Mouse (Mus musculus): ENCODE results near the gene Slc7a7. TPM values are rescaled to one million over a fixed set of nuclear protein-coding genes. Genes with fewer than 3 reads are reported as not detected.
"Not testable (repeated sequence)": the region's sequence is repeated elsewhere in the genome, so short reads cannot be mapped to it uniquely, and the experiment has no call there.

Slc7a7 gene
- polyA plus RNA-seq, 1 experiment from 2014 or later: 8.4 TPM

DNA sequence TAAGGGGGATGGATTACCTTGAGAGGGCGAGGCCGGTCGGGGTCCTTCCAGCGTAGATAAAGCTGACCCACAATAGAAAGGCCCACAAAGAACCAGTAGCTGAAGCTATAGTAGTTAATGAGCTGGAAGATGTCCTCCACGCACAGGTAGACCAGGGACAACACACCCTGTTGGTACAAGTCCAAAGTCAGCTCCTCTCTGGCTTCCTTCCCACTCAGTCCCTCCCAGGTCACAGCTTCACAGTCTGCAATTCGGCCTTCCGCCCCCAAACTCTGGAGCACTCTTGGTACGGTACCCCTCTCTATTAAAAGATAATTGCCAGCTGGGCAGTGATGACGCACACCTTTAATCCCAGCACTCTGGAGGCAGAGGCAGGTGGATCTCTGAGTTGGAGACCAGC lies 44.7 kb downstream of the Slc7a7 start:
- no peak overlapping the region for H3K27ac ChIP-seq
- WGBS: 91% methylated on average over 9 of the region's 9 CpGs
- H3K4me1 ChIP-seq: no peaks in the 10 kb centered on the region
- H3K4me3 ChIP-seq: no peak overlapping the region
- H3K36me3 ChIP-seq: peaks cover 46% of the 10 kb centered on the region
- no peaks in the 10 kb centered on the region for H3K27me3 ChIP-seq (ENCODE audit: insufficient read depth, poor library complexity, severe bottlenecking)
- DNase-seq (ENCODE audit: low spot score): no peak
- no peaks in the 10 kb centered on the region for H3K9me3 ChIP-seq

DNA sequence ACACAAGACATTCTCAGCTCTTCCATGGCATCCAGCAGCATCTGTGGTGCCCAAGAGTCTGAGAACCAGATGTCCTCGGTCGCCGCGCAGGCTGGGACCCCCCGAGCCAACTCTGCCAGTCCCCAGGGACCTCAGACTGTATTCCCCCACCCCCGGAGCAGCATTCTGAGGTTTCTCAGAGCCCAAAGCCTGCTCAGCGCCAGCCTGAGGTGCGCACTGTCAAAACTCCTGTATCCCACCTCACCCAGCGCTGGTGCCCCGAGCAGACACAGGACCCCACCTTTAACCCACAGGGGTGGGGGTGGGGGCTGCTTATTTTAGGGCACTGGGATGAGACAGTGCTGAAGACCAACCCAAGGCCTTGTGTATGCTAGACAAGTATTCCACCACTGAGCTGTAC lies 46.1 kb downstream of the Slc7a7 start:
- H3K27ac ChIP-seq: no peak overlapping the region
- H3K9me3 ChIP-seq: no peaks in the 10 kb centered on the region
- H3K36me3 ChIP-seq: peaks cover 61% of the 10 kb centered on the region
- no peak overlapping the region for H3K4me3 ChIP-seq
- no peaks in the 10 kb centered on the region for H3K27me3 ChIP-seq (ENCODE audit: insufficient read depth, poor library complexity, severe bottlenecking)
- WGBS: 94% methylated on average over 10 of the region's 10 CpGs
- no peak for DNase-seq (ENCODE audit: low spot score)
- no peaks in the 10 kb centered on the region for H3K4me1 ChIP-seq

DNA sequence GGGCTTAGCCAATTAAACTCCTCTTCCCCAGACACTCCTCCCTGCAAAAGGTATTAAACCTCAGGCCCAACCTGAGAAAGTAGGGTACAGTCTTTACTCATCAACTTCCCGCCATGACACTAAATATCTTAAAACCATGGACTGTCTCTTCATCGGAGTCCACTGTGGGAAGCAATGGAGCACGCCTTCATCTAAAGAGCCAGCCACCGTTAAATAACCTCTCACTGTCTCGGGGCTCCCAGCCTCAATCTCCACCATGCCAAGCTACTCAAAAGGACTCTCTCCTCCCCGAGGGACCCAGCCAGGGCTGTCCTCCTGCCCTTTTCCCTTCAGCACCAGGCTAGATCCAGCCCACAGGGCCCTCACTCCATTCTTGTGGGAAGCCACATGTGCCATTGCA lies 47.0 kb downstream of the Slc7a7 start:
- no peaks in the 10 kb centered on the region for H3K9me3 ChIP-seq
- H3K36me3 ChIP-seq: peaks cover 67% of the 10 kb centered on the region
- 95% methylated on average over 6 of the region's 6 CpGs for WGBS

DNA sequence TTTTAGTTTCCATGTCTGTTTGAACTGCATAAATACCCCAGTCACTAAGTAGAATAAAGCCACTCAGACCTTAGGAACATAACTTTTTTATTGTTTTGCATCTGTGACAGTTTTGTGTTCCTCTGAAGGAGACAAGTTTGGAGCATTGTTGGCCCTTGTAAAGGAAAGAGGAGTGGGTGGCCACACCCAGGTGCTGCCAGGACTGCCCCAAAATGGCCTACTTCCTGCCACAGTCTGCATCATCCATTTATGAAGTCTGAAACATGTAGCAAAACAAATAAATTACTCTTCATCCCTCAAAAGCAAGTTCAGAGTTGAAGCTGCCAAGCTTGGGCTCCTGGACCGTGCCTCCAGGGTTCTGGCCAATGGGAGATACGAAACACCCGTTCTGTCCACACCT lies 48.2 kb downstream of the Slc7a7 start:
- Histone ChIP-seq H3K36me3 (peaks cover 76% of the 10 kb centered on the region), H3K9me3 (no peaks in the 10 kb centered on the region), H3K4me1 (no peaks in the 10 kb centered on the region), H3K27ac (no peak overlapping the region), H3K4me3 (no peak overlapping the region), H3K27me3 (ENCODE audit: insufficient read depth, poor library complexity, severe bottlenecking) (no peaks in the 10 kb centered on the region)
- DNase-seq (ENCODE audit: low spot score): peak; percentile 63
- 93% methylated on average over 3 of the region's 3 CpGs for WGBS

More for the DNA sequence above, 47.0 kb downstream of the Slc7a7 start:
- Histone ChIP-seq H3K27ac (no peak overlapping the region), H3K4me1 (no peaks in the 10 kb centered on the region), H3K4me3 (no peak overlapping the region), H3K27me3 (ENCODE audit: insufficient read depth, poor library complexity, severe bottlenecking) (no peaks in the 10 kb centered on the region)
- no peak for DNase-seq (ENCODE audit: low spot score)

DNA sequence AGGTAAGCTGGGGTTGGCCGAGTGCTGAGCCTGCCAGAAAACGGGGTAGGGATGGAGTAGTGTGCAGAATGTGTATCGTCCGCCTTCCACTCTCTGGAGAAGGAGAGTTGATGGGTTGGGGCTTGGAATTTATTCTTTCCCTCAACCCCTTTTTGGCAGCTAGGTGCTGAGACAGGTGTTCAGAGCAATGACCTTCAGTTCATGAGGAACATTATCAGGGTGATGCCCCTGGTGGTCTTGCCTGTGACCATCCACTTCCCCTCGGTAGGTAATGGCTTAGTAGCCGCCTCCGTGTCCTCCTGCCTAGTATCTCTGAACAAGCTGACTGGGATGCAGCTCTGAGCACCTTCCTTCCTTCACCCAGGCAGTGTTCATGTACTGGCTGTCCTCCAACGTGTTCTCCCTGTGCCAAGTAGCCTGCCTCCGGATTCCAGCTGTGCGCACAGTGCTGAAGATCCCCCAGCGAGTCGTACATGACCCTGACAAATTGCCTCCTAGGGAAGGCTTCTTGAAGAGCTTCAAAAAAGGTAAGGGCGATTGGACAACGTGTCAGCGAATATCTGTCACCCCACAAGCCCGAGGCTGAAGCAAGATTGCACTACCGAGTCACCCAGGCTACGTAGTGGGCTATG lies 50.0 kb downstream of the Slc7a7 start:
- WGBS: 90% methylated on average over 18 of the region's 18 CpGs
- H3K4me3 ChIP-seq: no peak overlapping the region
- no peaks in the 10 kb centered on the region for H3K9me3 ChIP-seq
- peaks cover 86% of the 10 kb centered on the region for H3K36me3 ChIP-seq
- DNase-seq (ENCODE audit: low spot score): peak; percentile 54
- H3K27ac ChIP-seq: no peak overlapping the region
- H3K27me3 ChIP-seq (ENCODE audit: insufficient read depth, poor library complexity, severe bottlenecking): no peaks in the 10 kb centered on the region
- no peaks in the 10 kb centered on the region for H3K4me1 ChIP-seq

DNA sequence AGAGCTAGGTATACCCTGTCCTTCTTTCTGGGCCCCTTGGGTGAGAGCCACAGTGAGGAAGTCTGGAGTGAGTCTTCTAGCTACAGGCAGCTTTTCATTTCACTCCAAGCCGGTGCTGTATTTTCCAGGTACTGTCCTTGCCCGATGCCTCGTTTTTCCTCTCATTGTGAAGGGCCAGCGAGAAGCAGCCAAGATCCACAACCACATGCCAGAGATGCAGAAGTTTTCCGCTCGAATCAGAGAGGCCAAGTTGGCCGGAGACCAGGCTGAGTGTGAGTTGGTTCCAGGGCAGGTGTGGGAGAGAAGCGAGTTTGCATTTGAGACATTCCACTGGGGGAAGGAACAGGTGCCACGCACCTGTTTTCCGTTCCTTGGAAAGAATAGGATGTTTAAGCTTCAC lies 51.0 kb downstream of the Slc7a7 start:
- H3K27ac ChIP-seq: no peak overlapping the region
- WGBS: 94% methylated on average over 10 of the region's 10 CpGs
- no peaks in the 10 kb centered on the region for H3K9me3 ChIP-seq
- no peaks in the 10 kb centered on the region for H3K4me1 ChIP-seq
- no peaks in the 10 kb centered on the region for H3K27me3 ChIP-seq (ENCODE audit: insufficient read depth, poor library complexity, severe bottlenecking)
- peaks cover 80% of the 10 kb centered on the region for H3K36me3 ChIP-seq
- H3K4me3 ChIP-seq: no peak overlapping the region
- peak; percentile 66 for DNase-seq (ENCODE audit: low spot score)

DNA sequence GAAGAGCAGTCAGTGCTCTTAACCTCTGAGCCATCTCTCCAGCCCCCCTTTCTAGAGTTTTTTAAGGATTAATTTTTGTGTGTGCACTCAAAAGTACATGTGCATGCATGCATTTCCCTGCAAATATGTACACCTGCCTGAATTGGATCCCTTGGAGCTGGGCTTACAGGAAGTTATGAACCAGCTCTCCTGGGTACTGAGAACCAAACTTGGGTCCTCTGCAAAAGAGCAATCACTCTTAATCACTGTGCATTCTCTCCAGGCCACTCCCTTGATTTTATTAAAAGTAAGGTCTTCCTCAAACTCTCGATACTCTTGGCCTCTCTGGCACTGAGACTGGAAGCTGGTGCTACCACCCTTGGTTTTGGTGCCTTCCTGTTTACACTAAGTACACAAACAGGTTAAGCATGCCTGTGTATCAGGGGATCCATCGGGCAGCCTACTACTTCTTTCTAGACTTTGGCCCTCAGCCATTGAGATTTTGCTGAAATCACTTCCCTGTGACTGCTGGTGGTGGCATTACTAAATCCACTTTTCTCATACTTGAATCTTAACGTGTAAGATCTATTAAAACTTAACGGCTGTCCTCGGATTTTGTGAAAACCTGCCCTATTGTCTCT lies 52.4 kb downstream of the Slc7a7 start:
- 90% methylated on average over 5 of the region's 5 CpGs for WGBS
- peaks cover 68% of the 10 kb centered on the region for H3K36me3 ChIP-seq
- no peak for DNase-seq (ENCODE audit: low spot score)

DNA sequence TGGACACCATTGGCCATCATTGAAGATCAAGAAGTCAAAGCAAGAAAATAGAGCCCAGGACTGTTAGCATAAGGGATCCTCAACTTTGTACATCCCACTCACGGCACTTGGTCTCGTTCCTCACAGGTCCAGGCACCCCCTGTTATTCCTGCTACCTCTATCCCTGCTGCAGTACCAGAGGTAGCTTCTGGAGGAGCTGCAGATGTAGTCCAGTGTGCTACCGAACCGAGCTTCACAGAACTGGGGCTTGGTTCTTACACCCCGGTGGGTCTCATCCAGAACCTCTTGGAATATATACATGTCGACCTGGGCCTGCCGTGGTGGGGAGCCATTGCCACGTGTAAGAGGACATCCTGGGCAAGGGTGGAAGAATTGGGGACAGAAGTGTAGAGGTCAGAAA lies 54.4 kb downstream of the Slc7a7 start:
- Histone ChIP-seq H3K36me3 (peaks cover 48% of the 10 kb centered on the region), H3K4me3 (no peak overlapping the region), H3K4me1 (no peaks in the 10 kb centered on the region), H3K27me3 (ENCODE audit: insufficient read depth, poor library complexity, severe bottlenecking) (no peaks in the 10 kb centered on the region), H3K9me3 (no peaks in the 10 kb centered on the region), H3K27ac (no peak overlapping the region)
- no peak for DNase-seq (ENCODE audit: low spot score)
- whole genome bisulfite sequencing: 94% methylated on average over 8 of the region's 8 CpGs

More for the DNA sequence above, 52.4 kb downstream of the Slc7a7 start:
- no peaks in the 10 kb centered on the region for H3K4me1 ChIP-seq
- no peak overlapping the region for H3K27ac ChIP-seq
- no peaks in the 10 kb centered on the region for H3K27me3 ChIP-seq (ENCODE audit: insufficient read depth, poor library complexity, severe bottlenecking)
- H3K9me3 ChIP-seq: no peaks in the 10 kb centered on the region
- H3K4me3 ChIP-seq: no peak overlapping the region

DNA sequence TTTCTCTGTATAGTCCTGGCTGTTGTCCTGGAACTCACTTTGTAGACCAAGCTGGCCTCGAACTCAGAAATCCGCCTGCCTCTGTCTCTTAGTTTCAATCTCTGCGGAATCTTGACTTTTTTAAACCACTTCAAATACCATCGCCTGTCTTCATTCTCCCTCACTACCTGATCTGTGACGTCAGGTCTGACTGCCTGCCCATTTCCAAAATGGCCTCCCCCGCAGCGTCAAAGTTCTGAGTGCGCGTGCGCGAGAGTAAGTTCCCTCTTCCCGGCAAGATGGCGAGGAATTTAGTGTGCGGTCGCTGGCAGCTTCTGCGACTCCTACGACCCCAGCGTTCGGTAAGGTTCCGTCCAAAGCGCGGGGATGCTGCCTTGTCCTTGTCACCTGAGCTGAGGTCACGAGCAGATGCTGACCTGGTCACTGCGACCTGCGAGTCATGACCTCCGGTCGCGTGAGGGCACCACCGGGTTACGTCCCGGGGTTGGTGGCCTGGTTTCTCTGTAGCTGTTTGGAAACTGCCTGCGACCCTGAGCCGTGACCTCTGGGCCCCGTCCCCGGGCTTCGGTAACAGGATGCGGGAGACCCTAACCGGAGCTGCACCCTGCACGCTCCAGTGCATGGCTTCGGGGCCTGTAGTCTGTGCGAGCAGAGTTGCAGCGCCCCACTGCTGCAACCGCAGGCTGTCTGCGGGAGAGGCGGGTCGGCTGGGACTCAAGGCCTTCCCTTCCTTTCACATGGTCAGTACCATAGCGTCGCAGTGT lies 56.8 kb downstream of the Slc7a7 start, which contains the start of gene Oxa1l:
Gene Oxa1l, plus strand, starts transcription at position 258 of the 764 bp plus-strand sequence.
- H3K27ac ChIP-seq: peak within 1 kb of the TSS; percentile 96
- peaks cover 26% of the 10 kb centered on the region for H3K36me3 ChIP-seq
- H3K9me3 ChIP-seq: no peaks in the 10 kb centered on the region
- peak within 1 kb of the TSS; percentile 72 for H3K4me3 ChIP-seq
- WGBS: under 1% methylated on average over 48 of the region's 48 CpGs
- H3K27me3 ChIP-seq (ENCODE audit: insufficient read depth, poor library complexity, severe bottlenecking): no peaks in the 10 kb centered on the region
- no peaks in the 10 kb centered on the region for H3K4me1 ChIP-seq
- peak; percentile 98 for DNase-seq (ENCODE audit: low spot score)

DNA sequence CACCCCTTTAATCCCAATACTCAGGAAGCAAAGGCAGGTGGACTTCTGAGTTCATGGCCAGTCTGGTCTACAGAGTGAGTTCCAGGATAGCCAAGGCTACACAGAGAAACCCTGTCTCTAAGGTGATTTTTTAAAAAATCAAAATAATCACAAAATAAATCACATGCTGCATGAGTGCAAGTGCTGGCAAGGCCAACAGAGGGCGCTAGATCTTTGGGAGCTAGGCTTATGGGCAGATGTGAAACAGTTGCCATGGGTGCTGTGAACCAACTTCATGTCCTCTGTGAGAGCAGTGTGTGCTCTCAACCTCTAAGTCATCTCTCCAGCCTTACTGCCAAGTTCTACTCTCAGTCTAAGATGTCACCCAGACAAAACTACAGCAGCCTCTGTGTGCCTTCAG lies 63.2 kb downstream of the Slc7a7 start:
- WGBS: 34% methylated on average over 1 of the region's 1 CpGs
- no peaks in the 10 kb centered on the region for H3K27me3 ChIP-seq (ENCODE audit: insufficient read depth, poor library complexity, severe bottlenecking)
- 0 out of 2 replicates have a peak, but pooled peaks cover 6% of the 10 kb centered on the region for H3K9me3 ChIP-seq
- DNase-seq (ENCODE audit: low spot score): no peak
- no peaks in the 10 kb centered on the region for H3K36me3 ChIP-seq
- no peak overlapping the region for H3K4me3 ChIP-seq
- no peaks in the 10 kb centered on the region for H3K4me1 ChIP-seq
- no peak overlapping the region for H3K27ac ChIP-seq

DNA sequence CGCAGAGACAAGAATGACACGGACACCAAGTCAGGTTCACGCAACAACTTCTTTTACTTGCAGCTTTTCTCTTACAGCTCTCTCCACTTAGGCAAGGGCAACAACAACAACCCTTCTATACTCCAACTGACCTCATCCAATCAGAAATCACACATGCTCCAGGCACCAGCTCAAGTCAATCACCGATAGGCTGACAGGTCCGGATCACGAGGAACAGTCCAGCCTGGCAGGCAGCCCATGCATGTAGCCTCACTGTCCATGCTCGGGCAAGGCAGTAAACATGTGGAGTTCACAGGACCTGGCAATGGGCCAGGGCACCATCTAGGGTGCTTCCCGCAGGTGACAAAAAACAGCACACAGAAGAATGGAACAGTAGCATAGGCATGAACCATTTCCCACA lies 65.3 kb downstream of the Slc7a7 start:
- H3K36me3 ChIP-seq: no peaks in the 10 kb centered on the region
- no peak overlapping the region for H3K27ac ChIP-seq
- H3K4me1 ChIP-seq: no peaks in the 10 kb centered on the region
- no peak for DNase-seq (ENCODE audit: low spot score)
- no peaks in the 10 kb centered on the region for H3K27me3 ChIP-seq (ENCODE audit: insufficient read depth, poor library complexity, severe bottlenecking)
- WGBS: 85% methylated on average over 8 of the region's 8 CpGs
- H3K4me3 ChIP-seq: no peak overlapping the region
- 0 out of 2 replicates have a peak, but pooled peaks cover 6% of the 10 kb centered on the region for H3K9me3 ChIP-seq

DNA sequence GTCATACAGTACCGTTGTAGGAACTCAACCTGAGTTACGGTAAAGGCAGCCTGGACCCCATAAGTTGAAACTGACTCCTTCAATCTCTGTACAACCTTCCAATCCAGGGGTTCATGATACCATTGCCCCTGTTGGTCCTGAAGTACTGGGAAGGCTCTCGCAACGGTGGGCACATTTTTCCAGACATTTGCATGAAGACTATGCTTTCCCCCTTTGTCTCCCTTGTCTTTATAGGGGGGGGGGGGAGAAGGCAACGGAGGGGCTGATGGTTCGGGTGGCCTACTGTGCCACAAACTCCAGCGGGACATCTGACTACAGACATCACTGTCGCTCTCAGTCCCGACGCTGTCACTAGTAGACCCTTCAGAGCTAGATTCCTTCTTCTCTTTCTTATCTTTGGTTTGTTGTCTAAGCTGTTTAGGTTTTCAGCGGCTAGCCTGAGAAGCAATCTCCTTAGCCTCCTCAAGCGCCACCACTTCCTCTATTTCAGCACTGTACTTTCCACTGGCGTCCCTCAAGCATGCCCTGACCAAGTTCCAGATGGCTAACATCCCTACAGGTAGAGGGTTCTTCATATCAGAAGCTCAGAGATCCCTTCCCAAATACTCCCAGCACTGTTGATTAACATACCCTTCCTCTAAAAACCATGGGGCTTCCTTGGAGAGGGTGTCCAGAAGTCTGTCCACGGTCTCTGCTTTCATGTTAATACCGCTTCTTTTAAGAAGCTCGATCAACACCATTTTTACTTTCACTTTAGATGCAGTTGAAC lies 66.6 kb downstream of the Slc7a7 start:
- not testable (repeated sequence) for H3K27me3 ChIP-seq (ENCODE audit: insufficient read depth, poor library complexity, severe bottlenecking); H3K4me3 ChIP-seq; H3K4me1 ChIP-seq; H3K27ac ChIP-seq; H3K9me3 ChIP-seq; DNase-seq (ENCODE audit: low spot score); H3K36me3 ChIP-seq
- WGBS: 77% methylated on average over 16 of the region's 16 CpGs

DNA sequence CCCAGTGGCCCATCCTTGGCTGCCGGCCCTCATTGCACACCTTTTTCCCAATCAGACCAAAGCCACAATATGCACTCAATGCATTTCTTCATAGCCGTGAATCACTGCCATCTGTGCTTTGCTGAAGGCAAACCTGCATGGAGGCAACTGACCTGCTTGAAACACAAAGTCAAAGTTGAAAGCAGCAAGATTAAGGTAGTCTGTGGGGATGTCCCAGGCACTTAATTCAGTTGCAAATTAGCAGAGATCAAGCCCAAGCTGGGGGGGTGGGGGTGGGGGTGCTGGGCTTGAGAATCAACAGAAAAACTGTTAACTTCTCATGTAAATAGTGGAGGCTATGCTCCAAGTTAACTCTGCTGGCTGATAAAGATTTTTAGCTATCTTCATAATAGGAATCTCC lies 75.8 kb downstream of the Slc7a7 start:
- WGBS: 36% methylated on average over 2 of the region's 2 CpGs
- H3K27me3 ChIP-seq (ENCODE audit: insufficient read depth, poor library complexity, severe bottlenecking); H3K4me3 ChIP-seq; H3K9me3 ChIP-seq; H3K36me3 ChIP-seq; H3K27ac ChIP-seq; H3K4me1 ChIP-seq; DNase-seq (ENCODE audit: low spot score): not testable (repeated sequence)
